Mouse (Mus musculus): ENCODE results near the gene Ciao2b. TPM values are rescaled to one million over a fixed set of nuclear protein-coding genes. Genes with fewer than 3 reads are reported as not detected.
A peak's percentile ranks its signal among the peaks of the same experiment; 100 is the strongest.

Ciao2b gene
- polyA plus RNA-seq, 2 experiments, result 71.1 to 81.9 TPM

DNA sequence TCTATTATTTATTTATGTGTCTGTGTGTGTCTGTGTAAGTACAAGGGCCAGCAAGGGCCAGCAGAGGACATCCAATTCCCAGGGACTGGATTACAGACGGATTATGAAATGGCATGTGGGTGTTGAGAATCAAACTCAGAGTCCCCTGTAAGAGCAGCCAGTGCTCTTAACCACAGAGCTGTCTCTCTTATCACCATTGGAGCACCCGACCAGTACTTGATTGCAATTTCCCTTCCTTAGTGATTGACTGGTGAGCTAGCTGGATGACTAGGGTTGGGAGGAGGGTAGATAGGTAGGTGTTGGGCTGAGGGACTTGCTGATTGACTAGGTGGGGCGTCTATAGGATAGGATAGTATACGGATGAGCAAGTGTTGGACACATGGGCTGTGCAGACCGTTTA, 21.0 kb downstream of the Ciao2b start:
- H3K27me3 ChIP-seq (ENCODE audit: control insufficient read depth, insufficient read depth, low read length), result no peaks in the 10 kb centered on the region
- no peak overlapping the region for H3K27ac ChIP-seq (replicated peaks; ENCODE audit: low read depth, low read length)
- H3K9ac ChIP-seq (ENCODE audit: low read depth, low read length, severe bottlenecking), result no peak overlapping the region
- H3K9me3 ChIP-seq (ENCODE audit: control insufficient read depth, low read length), result no peaks in the 10 kb centered on the region
- ATAC-seq (ENCODE audit: low FRiP score, low read depth) (no peak), DNase-seq (ENCODE audit: low spot score) (no peak)
- H3K4me2 ChIP-seq (replicated peaks; ENCODE audit: low read depth, low read length, severe bottlenecking), result no peak overlapping the region
- no peaks in the 10 kb centered on the region for H3K4me1 ChIP-seq (ENCODE audit: control insufficient read depth, insufficient read depth, low read length)
- TF ChIP-seq POLR2A (IDR thresholded peaks at IDR 0.05; ENCODE audit: borderline replicate concordance, extremely low read depth, insufficient read depth, insufficient read length), result no peak
- WGBS, result 79% methylated on average over 5 of the region's 5 CpGs
- H3K36me3 ChIP-seq (ENCODE audit: control insufficient read depth, insufficient read depth, low read length), result no peaks in the 10 kb centered on the region
- no peak overlapping the region for H3K4me3 ChIP-seq (replicated peaks; ENCODE audit: low read length)

DNA sequence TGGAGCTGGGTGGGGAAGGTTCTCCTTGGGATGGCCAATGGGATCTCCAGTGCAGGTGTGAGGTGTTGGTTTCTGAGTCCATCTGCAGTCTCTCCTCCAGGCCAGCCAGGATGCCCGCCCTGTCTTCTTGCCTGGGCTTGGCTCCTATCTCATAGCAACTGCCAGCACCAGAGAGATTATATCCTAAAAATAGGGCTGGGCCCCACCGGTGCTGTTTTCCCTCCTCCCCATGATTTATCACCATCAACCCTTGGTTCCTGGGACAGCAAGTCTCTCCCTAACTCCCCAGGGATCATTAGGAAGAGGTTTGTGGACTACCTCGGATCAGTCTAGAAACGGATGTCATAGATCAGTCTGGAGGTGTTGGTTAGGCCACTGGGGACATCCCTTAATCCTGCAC, 28.6 kb downstream of the Ciao2b start:
- WGBS, result 64% methylated on average over 4 of the region's 4 CpGs
- no peaks in the 10 kb centered on the region for H3K27me3 ChIP-seq (ENCODE audit: control insufficient read depth, insufficient read depth, low read length)
- ATAC-seq (ENCODE audit: low FRiP score, low read depth), result no peak
- H3K36me3 ChIP-seq (ENCODE audit: control insufficient read depth, insufficient read depth, low read length), result no peaks in the 10 kb centered on the region
- no peak overlapping the region for H3K4me3 ChIP-seq (replicated peaks; ENCODE audit: low read length)
- no peak overlapping the region for H3K9ac ChIP-seq (ENCODE audit: low read depth, low read length, severe bottlenecking)
- no peak overlapping the region for H3K27ac ChIP-seq (replicated peaks; ENCODE audit: low read depth, low read length)
- no peaks in the 10 kb centered on the region for H3K9me3 ChIP-seq (ENCODE audit: control insufficient read depth, low read length)
- no peak for DNase-seq (ENCODE audit: low spot score)
- H3K4me1 ChIP-seq (ENCODE audit: control insufficient read depth, insufficient read depth, low read length), result no peaks in the 10 kb centered on the region
- no peak overlapping the region for H3K4me2 ChIP-seq (replicated peaks; ENCODE audit: low read depth, low read length, severe bottlenecking)
- no peak for TF ChIP-seq POLR2A (IDR thresholded peaks at IDR 0.05; ENCODE audit: borderline replicate concordance, extremely low read depth, insufficient read depth, insufficient read length)

DNA sequence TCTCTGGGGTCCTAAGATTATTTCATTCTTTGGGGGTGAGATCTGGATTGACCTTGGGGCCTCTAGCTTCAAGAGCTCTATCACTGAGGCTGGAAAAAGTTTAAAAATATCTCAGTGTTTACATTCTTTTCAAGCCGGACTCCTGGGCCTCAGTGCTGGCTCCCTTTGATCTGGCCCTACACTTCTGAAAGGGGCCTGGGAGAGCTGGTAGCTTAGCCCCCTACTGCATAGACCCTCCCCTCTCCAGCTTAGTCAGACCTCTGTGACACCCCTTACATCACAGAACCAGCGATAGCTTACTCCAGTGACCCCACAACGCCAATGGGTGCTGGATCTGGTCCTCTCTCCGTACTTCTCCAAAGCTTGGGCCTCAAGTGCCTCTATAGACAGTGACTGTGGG, 30.2 kb downstream of the Ciao2b start:
- WGBS, result 61% methylated on average over 4 of the region's 4 CpGs
- no peak for TF ChIP-seq POLR2A (IDR thresholded peaks at IDR 0.05; ENCODE audit: borderline replicate concordance, extremely low read depth, insufficient read depth, insufficient read length)
- no peak for DNase-seq (ENCODE audit: low spot score)

DNA sequence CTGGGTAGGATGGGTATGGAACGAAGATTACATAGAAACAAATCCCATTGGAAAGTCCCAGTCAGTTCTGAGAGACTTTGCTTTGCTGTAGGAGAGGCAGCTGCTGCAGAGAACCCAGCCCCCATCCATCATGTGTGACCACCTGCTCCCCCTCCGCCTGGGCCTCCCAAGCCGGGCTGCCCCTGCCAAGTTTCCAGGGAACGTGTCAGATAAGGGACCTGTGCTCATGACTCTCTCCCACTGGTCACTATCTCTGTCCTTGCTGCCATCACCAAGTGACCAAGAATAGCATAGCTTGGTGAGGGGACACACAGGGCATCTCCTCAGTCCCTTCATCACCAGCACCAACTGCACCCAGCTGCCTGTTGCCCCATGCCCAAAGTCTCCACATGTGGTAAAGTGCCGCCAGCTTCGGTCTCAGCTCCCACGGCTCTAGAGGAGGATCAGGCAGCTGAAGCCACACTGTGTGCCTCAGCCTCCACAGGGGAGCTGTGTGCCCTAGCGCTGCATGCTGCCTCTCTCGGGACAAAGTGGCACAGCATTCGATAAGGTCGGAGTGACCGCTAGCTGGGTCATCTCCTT, 31.5 kb downstream of the Ciao2b start:
- ATAC-seq (ENCODE audit: low FRiP score, low read depth), result peak; percentile 31; the same call in 1 of the 2 replicates
- no peak for DNase-seq (ENCODE audit: low spot score)
- no peak overlapping the region for H3K4me2 ChIP-seq (replicated peaks; ENCODE audit: low read depth, low read length, severe bottlenecking)
- H3K36me3 ChIP-seq (ENCODE audit: control insufficient read depth, insufficient read depth, low read length), result no peaks in the 10 kb centered on the region
- no peaks in the 10 kb centered on the region for H3K27me3 ChIP-seq (ENCODE audit: control insufficient read depth, insufficient read depth, low read length)
- H3K4me1 ChIP-seq (ENCODE audit: control insufficient read depth, insufficient read depth, low read length), result peaks cover 11% of the 10 kb centered on the region
- no peak overlapping the region for H3K4me3 ChIP-seq (replicated peaks; ENCODE audit: low read length)
- no peak overlapping the region for H3K9ac ChIP-seq (ENCODE audit: low read depth, low read length, severe bottlenecking)
- no peaks in the 10 kb centered on the region for H3K9me3 ChIP-seq (ENCODE audit: control insufficient read depth, low read length)
- H3K27ac ChIP-seq (replicated peaks; ENCODE audit: low read depth, low read length), result no peak overlapping the region
- TF ChIP-seq POLR2A (IDR thresholded peaks at IDR 0.05; ENCODE audit: borderline replicate concordance, extremely low read depth, insufficient read depth, insufficient read length), result no peak
- 82% methylated on average over 9 of the region's 12 CpGs for WGBS

More for the DNA sequence above, 30.2 kb downstream of the Ciao2b start:
- Histone ChIP-seq H3K9ac (ENCODE audit: low read depth, low read length, severe bottlenecking) (no peak overlapping the region), H3K27me3 (ENCODE audit: control insufficient read depth, insufficient read depth, low read length) (no peaks in the 10 kb centered on the region), H3K4me2 (replicated peaks; ENCODE audit: low read depth, low read length, severe bottlenecking) (no peak overlapping the region), H3K4me3 (replicated peaks; ENCODE audit: low read length) (no peak overlapping the region), H3K27ac (replicated peaks; ENCODE audit: low read depth, low read length) (no peak overlapping the region), H3K36me3 (ENCODE audit: control insufficient read depth, insufficient read depth, low read length) (no peaks in the 10 kb centered on the region), H3K9me3 (ENCODE audit: control insufficient read depth, low read length) (no peaks in the 10 kb centered on the region), H3K4me1 (ENCODE audit: control insufficient read depth, insufficient read depth, low read length) (peaks cover 2% of the 10 kb centered on the region)
- ATAC-seq (ENCODE audit: low FRiP score, low read depth), result no peak

DNA sequence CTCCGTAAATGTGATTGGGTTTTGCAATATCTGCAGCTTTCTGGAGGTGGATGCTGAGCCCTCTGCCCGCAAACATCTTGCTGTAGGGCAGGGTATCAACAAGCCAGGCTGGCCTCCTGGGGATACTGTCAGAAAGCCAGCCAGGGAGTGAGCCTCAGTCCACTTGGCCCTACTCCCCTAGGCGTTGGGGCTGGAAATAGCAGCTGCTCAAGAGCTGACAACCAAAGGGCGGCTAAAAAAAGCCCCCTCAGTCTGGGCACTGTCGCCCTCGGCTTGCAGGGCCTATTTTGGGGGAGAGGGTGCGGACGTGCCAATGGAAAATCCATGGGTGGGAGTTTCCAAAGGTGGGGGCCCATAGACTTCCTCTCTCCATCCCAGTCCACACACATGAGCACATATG, 32.5 kb downstream of the Ciao2b start:
- no peak overlapping the region for H3K4me3 ChIP-seq (replicated peaks; ENCODE audit: low read length)
- H3K36me3 ChIP-seq (ENCODE audit: control insufficient read depth, insufficient read depth, low read length), result no peaks in the 10 kb centered on the region
- TF ChIP-seq POLR2A (IDR thresholded peaks at IDR 0.05; ENCODE audit: borderline replicate concordance, extremely low read depth, insufficient read depth, insufficient read length), result no peak
- H3K4me2 ChIP-seq (replicated peaks; ENCODE audit: low read depth, low read length, severe bottlenecking), result no peak overlapping the region
- H3K27ac ChIP-seq (replicated peaks; ENCODE audit: low read depth, low read length), result no peak overlapping the region
- ATAC-seq (ENCODE audit: low FRiP score, low read depth) (no peak), DNase-seq (ENCODE audit: low spot score) (no peak)
- H3K9me3 ChIP-seq (ENCODE audit: control insufficient read depth, low read length), result no peaks in the 10 kb centered on the region
- WGBS, result 85% methylated on average over 8 of the region's 8 CpGs
- H3K9ac ChIP-seq (ENCODE audit: low read depth, low read length, severe bottlenecking), result no peak overlapping the region
- H3K27me3 ChIP-seq (ENCODE audit: control insufficient read depth, insufficient read depth, low read length), result no peaks in the 10 kb centered on the region
- peaks cover 11% of the 10 kb centered on the region for H3K4me1 ChIP-seq (ENCODE audit: control insufficient read depth, insufficient read depth, low read length)

DNA sequence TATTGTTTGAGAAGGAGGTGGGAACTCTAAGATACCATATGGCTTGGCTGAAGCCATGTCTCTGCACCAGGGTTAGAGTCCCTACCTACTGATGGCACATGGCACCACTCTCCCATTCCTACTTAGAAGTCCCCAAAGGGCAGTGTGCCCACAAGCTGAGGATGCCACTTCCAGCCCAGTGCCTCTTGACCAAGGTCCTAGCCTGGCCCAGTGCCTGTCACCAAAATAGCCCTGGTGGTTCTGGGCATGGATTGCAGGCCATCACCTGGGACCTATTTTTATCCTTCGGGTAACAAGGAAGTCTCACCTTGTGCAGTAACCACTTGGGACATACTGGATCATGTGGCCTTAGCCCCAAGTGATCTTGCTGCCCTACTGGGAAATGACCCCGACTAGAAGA, 33.8 kb downstream of the Ciao2b start:
- peaks cover 11% of the 10 kb centered on the region for H3K4me1 ChIP-seq (ENCODE audit: control insufficient read depth, insufficient read depth, low read length)
- no peak for ATAC-seq (ENCODE audit: low FRiP score, low read depth)
- H3K4me2 ChIP-seq (replicated peaks; ENCODE audit: low read depth, low read length, severe bottlenecking), result no peak overlapping the region
- no peak for DNase-seq (ENCODE audit: low spot score)
- no peaks in the 10 kb centered on the region for H3K36me3 ChIP-seq (ENCODE audit: control insufficient read depth, insufficient read depth, low read length)
- no peak overlapping the region for H3K27ac ChIP-seq (replicated peaks; ENCODE audit: low read depth, low read length)
- TF ChIP-seq POLR2A (IDR thresholded peaks at IDR 0.05; ENCODE audit: borderline replicate concordance, extremely low read depth, insufficient read depth, insufficient read length), result no peak
- H3K9ac ChIP-seq (ENCODE audit: low read depth, low read length, severe bottlenecking), result no peak overlapping the region
- WGBS, result 63% methylated on average over 2 of the region's 2 CpGs
- H3K9me3 ChIP-seq (ENCODE audit: control insufficient read depth, low read length), result no peaks in the 10 kb centered on the region
- H3K4me3 ChIP-seq (replicated peaks; ENCODE audit: low read length), result no peak overlapping the region
- H3K27me3 ChIP-seq (ENCODE audit: control insufficient read depth, insufficient read depth, low read length), result no peaks in the 10 kb centered on the region

Measured in limb, embryonic 14.5 days (tissue).